Comparison of ENCODE assay signal across 10 mouse cellular contexts in the genomic region with DNA sequence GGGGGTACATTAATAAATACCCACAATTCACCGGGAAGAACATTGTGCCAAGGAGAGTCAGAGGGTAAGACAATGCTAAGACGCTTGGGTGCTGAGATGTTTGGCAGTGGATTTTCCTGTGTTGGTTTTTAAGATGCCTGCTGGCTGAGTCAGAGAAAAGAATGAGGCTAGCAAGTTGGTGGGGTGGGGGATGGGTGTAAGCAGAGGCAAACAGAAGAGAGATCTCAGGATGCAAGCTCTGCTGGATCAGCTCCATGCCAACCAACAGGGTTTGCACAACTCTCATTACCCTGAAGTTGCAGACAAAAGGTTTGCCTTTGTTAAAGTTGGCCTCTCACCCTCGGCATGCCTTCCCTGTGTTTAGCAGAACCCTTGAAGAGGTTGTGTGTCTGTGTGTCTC.
DNase-seq lines count a peak whose midpoint lies in the region; ATAC-seq lines count a peak whose summit lies in the region.
"Had no signal": no experiment of that assay in that cellular context is flagged by ENCODE, and none has a peak within 500 bp of the region (broad histone marks: within the 10 kb centered on the region; RNA-seq: fewer than 3 reads in every experiment).

No protein-coding gene starts in this region.

- no peaks in the 10 kb centered on the region for H3K27me3 ChIP-seq in midbrain, embryonic 11.5 days (ENCODE audit: control insufficient read depth, insufficient read depth, low read length)
- H3K27me3 ChIP-seq in midbrain, embryonic 15.5 days (replicated peaks): no peaks in the 10 kb centered on the region
- no peaks in the 10 kb centered on the region for H3K27me3 ChIP-seq in kidney, embryonic 15.5 days
- H3K27me3 ChIP-seq in forebrain, embryonic 13.5 days: no peaks in the 10 kb centered on the region

- H3K4me1 ChIP-seq in midbrain, embryonic 11.5 days (ENCODE audit: control insufficient read depth, insufficient read depth, low read length): no peaks in the 10 kb centered on the region
- H3K4me1 ChIP-seq in midbrain, embryonic 15.5 days: no peaks in the 10 kb centered on the region
- H3K4me1 ChIP-seq in kidney, embryonic 15.5 days: no peaks in the 10 kb centered on the region
- H3K4me1 ChIP-seq in forebrain, embryonic 13.5 days: 0 out of 2 replicates have a peak, but pooled peaks cover 5% of the 10 kb centered on the region

- H3K4me3 ChIP-seq in midbrain, embryonic 11.5 days (ENCODE audit: low read depth, low read length): no peak overlapping the region
- H3K4me3 ChIP-seq in midbrain, embryonic 15.5 days: no peak overlapping the region
- H3K4me3 ChIP-seq in kidney, embryonic 15.5 days (replicated peaks): no peak overlapping the region
- H3K4me3 ChIP-seq in forebrain, embryonic 13.5 days: no peak overlapping the region

- no peaks in the 10 kb centered on the region for H3K9me3 ChIP-seq in midbrain, embryonic 11.5 days (ENCODE audit: control insufficient read depth, low read length)
- H3K9me3 ChIP-seq in midbrain, embryonic 15.5 days: no peaks in the 10 kb centered on the region
- no peaks in the 10 kb centered on the region for H3K9me3 ChIP-seq in kidney, embryonic 15.5 days (replicated peaks)
- H3K9me3 ChIP-seq in forebrain, embryonic 13.5 days (replicated peaks): no peaks in the 10 kb centered on the region

- no peak overlapping the region for H3K27ac ChIP-seq in midbrain, embryonic 11.5 days (ENCODE audit: low read depth, low read length)
- H3K27ac ChIP-seq in midbrain, embryonic 15.5 days: no peak overlapping the region
- H3K27ac ChIP-seq in kidney, embryonic 15.5 days: no peak overlapping the region
- H3K27ac ChIP-seq in forebrain, embryonic 13.5 days: no peak overlapping the region

- H3K9ac ChIP-seq in midbrain, embryonic 11.5 days (ENCODE audit: low read length): no peak overlapping the region
- no peak overlapping the region for H3K9ac ChIP-seq in midbrain, embryonic 15.5 days
- H3K9ac ChIP-seq in kidney, embryonic 15.5 days: no peak overlapping the region
- H3K9ac ChIP-seq in forebrain, embryonic 13.5 days: no peak overlapping the region

- peak; percentile 58; the same call in 1 of the 2 replicates for ATAC-seq in midbrain, embryonic 11.5 days (ENCODE audit: low FRiP score)
- ATAC-seq in midbrain, embryonic 15.5 days (replicated peaks): no peak
- ATAC-seq in kidney, embryonic 15.5 days (replicated peaks; ENCODE audit: low FRiP score): no peak
- ATAC-seq in forebrain, embryonic 13.5 days: no peak

- no peaks in the 10 kb centered on the region for H3K36me3 ChIP-seq in midbrain, embryonic 11.5 days (ENCODE audit: control insufficient read depth, insufficient read depth, low read length)
- H3K36me3 ChIP-seq in midbrain, embryonic 15.5 days (replicated peaks): no peaks in the 10 kb centered on the region
- no peaks in the 10 kb centered on the region for H3K36me3 ChIP-seq in kidney, embryonic 15.5 days
- H3K36me3 ChIP-seq in forebrain, embryonic 13.5 days (ENCODE audit: poor library complexity, severe bottlenecking): no peaks in the 10 kb centered on the region
- H3K36me3 ChIP-seq: G1E had no signal

- no peak overlapping the region for H3K4me2 ChIP-seq in midbrain, embryonic 11.5 days
- no peak overlapping the region for H3K4me2 ChIP-seq in midbrain, embryonic 15.5 days
- no peak overlapping the region for H3K4me2 ChIP-seq in kidney, embryonic 15.5 days
- H3K4me2 ChIP-seq in forebrain, embryonic 13.5 days: no peak overlapping the region

- WGBS in midbrain, embryonic 11.5 days: 46% methylated on average over 3 of the region's 3 CpGs
- 35% methylated on average over 3 of the region's 3 CpGs for WGBS in midbrain, embryonic 15.5 days
- 62% methylated on average over 3 of the region's 3 CpGs for WGBS in kidney, embryonic 15.5 days
- WGBS in forebrain, embryonic 13.5 days: 37% methylated on average over 3 of the region's 3 CpGs

- DNase-seq in midbrain, embryonic 11.5 days (ENCODE audit: low spot score, missing footprints): no peak
- DNase-seq in adrenal gland, postnatal 10 days: peak; percentile 8
- peak; percentile 72 for DNase-seq in fibroblast of lung, adult 2 months (ENCODE audit: low read depth)
- peak; percentile 14 for DNase-seq in lung, postnatal 14 days
- DNase-seq in spleen, postnatal 4 days (ENCODE audit: low spot score in 2 of 2): no peak
- DNase-seq: heart, adult 11 months had no signal

Comparison
In these comparisons a context has a peak if more than half of its experiments do, and no peak if none do; other contexts are left out.
1. DNase-seq: peak in adrenal gland, postnatal 10 days (single experiment), fibroblast of lung, adult 2 months (single experiment) and lung, postnatal 14 days (single experiment); none in midbrain, embryonic 11.5 days (single experiment) and spleen, postnatal 4 days (0 of 2).